In genomic region chr3:9543916-9544315, GRCm38 (mm10) we compare ENCODE assay signal across 16 mouse cellular contexts.
"Had no signal": no experiment of that assay in that cellular context is flagged by ENCODE, and none has a peak within 500 bp of the region (broad histone marks: within the 10 kb centered on the region; RNA-seq: fewer than 3 reads in every experiment).

No protein-coding gene starts in this region.

- DNase-seq: liver, postnatal 0 days; lung, adult 2 months; lung, postnatal 14 days; lung, postnatal 36 days; right cerebral cortex, postnatal 14 days; thymus, adult 18-20 months; thymus, postnatal 14 days; thymus, postnatal 36 days had no signal

- H3K27ac ChIP-seq: lung, embryonic 15.5 days; macrophage; midbrain, embryonic 12.5 days; midbrain, embryonic 15.5 days; neural tube, embryonic 12.5 days; stomach, embryonic 15.5 days had no signal

- H3K4me3 ChIP-seq: lung, embryonic 15.5 days; megakaryocyte, embryonic 14.5 days; midbrain, embryonic 12.5 days; midbrain, embryonic 15.5 days; neural tube, embryonic 12.5 days; stomach, embryonic 15.5 days had no signal

- ATAC-seq: liver, postnatal 0 days; lung, postnatal 0 days; midbrain, embryonic 15.5 days had no signal

- H3K27me3 ChIP-seq: lung, embryonic 15.5 days; megakaryocyte, embryonic 14.5 days; midbrain, embryonic 12.5 days; midbrain, embryonic 15.5 days; neural tube, embryonic 12.5 days; stomach, embryonic 15.5 days had no signal

- H3K9me3 ChIP-seq: lung, embryonic 15.5 days; megakaryocyte, embryonic 14.5 days; midbrain, embryonic 12.5 days; midbrain, embryonic 15.5 days; neural tube, embryonic 12.5 days; stomach, embryonic 15.5 days had no signal

- H3K4me2 ChIP-seq: lung, embryonic 15.5 days; midbrain, embryonic 12.5 days; midbrain, embryonic 15.5 days; neural tube, embryonic 12.5 days; stomach, embryonic 15.5 days had no signal

- H3K9ac ChIP-seq: liver, postnatal 0 days; lung, embryonic 15.5 days; midbrain, embryonic 12.5 days; midbrain, embryonic 15.5 days; neural tube, embryonic 12.5 days; stomach, embryonic 15.5 days had no signal

- H3K36me3 ChIP-seq: lung, embryonic 15.5 days; midbrain, embryonic 12.5 days; midbrain, embryonic 15.5 days; neural tube, embryonic 12.5 days; stomach, embryonic 15.5 days had no signal
